Mouse (Mus musculus): ENCODE results near the gene Zfp384.

Gene Zfp384

GRCm38 (mm10) chr6:125009181-125010073 lies 482 bp downstream of the Zfp384 start:
- WGBS, result 1% methylated on average over 47 of the region's 78 CpGs

- WGBS, result 89% methylated on average over 3 of the region's 3 CpGs
Observed at GRCm38 (mm10) chr6:125017682-125018081, 8.7 kb downstream of the Zfp384 start.

- WGBS, result 39% methylated on average over 8 of the region's 9 CpGs
Observed at GRCm38 (mm10) chr6:125030532-125030931, 21.6 kb downstream of the Zfp384 start.

GRCm38 (mm10) chr6:125031604-125032003 lies 22.7 kb downstream of the Zfp384 start:
- 66% methylated on average over 16 of the region's 16 CpGs for WGBS

GRCm38 (mm10) chr6:125038666-125039065 lies 29.7 kb downstream of the Zfp384 start:
- 83% methylated on average over 4 of the region's 4 CpGs for WGBS

- WGBS, result 6% methylated on average over 8 of the region's 8 CpGs
Observed at GRCm38 (mm10) chr6:125039131-125039530, 30.2 kb downstream of the Zfp384 start.

GRCm38 (mm10) chr6:125039533-125040153 lies 30.7 kb downstream of the Zfp384 start, which contains the start of gene Ing4:
Gene Ing4, plus strand, starts transcription at chr6:125039760.
- whole genome bisulfite sequencing, result under 1% methylated on average over 26 of the region's 26 CpGs

GRCm38 (mm10) chr6:125040221-125040620 lies 31.3 kb downstream of the Zfp384 start:
- 14% methylated on average over 7 of the region's 7 CpGs for WGBS

- 67% methylated on average over 7 of the region's 7 CpGs for WGBS
Observed at GRCm38 (mm10) chr6:125041047-125041446, 32.1 kb downstream of the Zfp384 start.

- 91% methylated on average over 7 of the region's 7 CpGs for WGBS
Observed at GRCm38 (mm10) chr6:125042081-125042480, 33.1 kb downstream of the Zfp384 start.

GRCm38 (mm10) chr6:125046691-125047090 lies 37.7 kb downstream of the Zfp384 start:
- WGBS, result 26% methylated on average over 5 of the region's 5 CpGs

GRCm38 (mm10) chr6:125049678-125050077 lies 40.7 kb downstream of the Zfp384 start, which contains the start of gene Acrbp:
Gene Acrbp, plus strand, starts transcription at chr6:125049689.
- 53% methylated on average over 20 of the region's 20 CpGs for WGBS

GRCm38 (mm10) chr6:125051237-125051636 lies 42.3 kb downstream of the Zfp384 start:
- WGBS, result 77% methylated on average over 5 of the region's 5 CpGs

- 49% methylated on average over 6 of the region's 6 CpGs for WGBS
Observed at GRCm38 (mm10) chr6:125061493-125061892, 52.5 kb downstream of the Zfp384 start.

GRCm38 (mm10) chr6:125062511-125062910 lies 53.6 kb downstream of the Zfp384 start:
- 81% methylated on average over 5 of the region's 5 CpGs for WGBS

- 81% methylated on average over 6 of the region's 6 CpGs for WGBS
Observed at GRCm38 (mm10) chr6:125063906-125064305, 55.0 kb downstream of the Zfp384 start.

- 40% methylated on average over 1 of the region's 1 CpGs for WGBS
Observed at GRCm38 (mm10) chr6:125065223-125065622, 56.3 kb downstream of the Zfp384 start.

- WGBS, result 80% methylated on average over 8 of the region's 8 CpGs
Observed at GRCm38 (mm10) chr6:125067571-125067995, 58.6 kb downstream of the Zfp384 start, which contains the start of gene Lpar5. Gene Lpar5, plus strand, starts transcription at chr6:125067920.

- 74% methylated on average over 18 of the region's 18 CpGs for WGBS
Observed at GRCm38 (mm10) chr6:125071170-125071895, 62.4 kb downstream of the Zfp384 start.

- WGBS, result 6% methylated on average over 2 of the region's 2 CpGs
Observed at GRCm38 (mm10) chr6:125071896-125072279, 62.9 kb downstream of the Zfp384 start.

GRCm38 (mm10) chr6:125073825-125074224 lies 64.9 kb downstream of the Zfp384 start:
- WGBS, result 55% methylated on average over 8 of the region's 8 CpGs

- 22% methylated on average over 25 of the region's 25 CpGs for WGBS
Observed at GRCm38 (mm10) chr6:125081394-125081793, 72.4 kb downstream of the Zfp384 start.

Data from cerebral cortex, adult 2 months (tissue).